Mouse (Mus musculus) effector memory CD4-positive, alpha-beta T cell, adult 5 months (primary cell): ENCODE data around the gene Tgif2lx1. TPM values are rescaled to one million over a fixed set of nuclear protein-coding genes. Genes with fewer than 3 reads are reported as not detected.

ENCODE experiments used
- polyA plus RNA-seq: library from polyadenylated mRNA; unstranded; fragments of 100-300 nt; shearing (Covaris generic); gene quantifications from one replicate; pipeline ENCODE4 v1.2.1, GENCODE M21; 2017

Gene Tgif2lx1
- not detected for polyA plus RNA-seq

GRCm38 (mm10) chrX:118480637-118481036 lies at the start of gene Tgif2lx1:
Tgif2lx1 (minus strand) TSS chrX:118480737.

Other genes starting within 250 kb of the Tgif2lx1 start
- gene Tgif2lx2, start 53.5 kb downstream of the Tgif2lx1 start, polyA plus RNA-seq = not detected